Mouse (Mus musculus): ENCODE results near the gene Myrf. TPM values are rescaled to one million over a fixed set of nuclear protein-coding genes. Genes with fewer than 3 reads are reported as not detected.

The Myrf gene
- polyA plus RNA-seq, 1 experiment: 65.5 TPM

DNA sequence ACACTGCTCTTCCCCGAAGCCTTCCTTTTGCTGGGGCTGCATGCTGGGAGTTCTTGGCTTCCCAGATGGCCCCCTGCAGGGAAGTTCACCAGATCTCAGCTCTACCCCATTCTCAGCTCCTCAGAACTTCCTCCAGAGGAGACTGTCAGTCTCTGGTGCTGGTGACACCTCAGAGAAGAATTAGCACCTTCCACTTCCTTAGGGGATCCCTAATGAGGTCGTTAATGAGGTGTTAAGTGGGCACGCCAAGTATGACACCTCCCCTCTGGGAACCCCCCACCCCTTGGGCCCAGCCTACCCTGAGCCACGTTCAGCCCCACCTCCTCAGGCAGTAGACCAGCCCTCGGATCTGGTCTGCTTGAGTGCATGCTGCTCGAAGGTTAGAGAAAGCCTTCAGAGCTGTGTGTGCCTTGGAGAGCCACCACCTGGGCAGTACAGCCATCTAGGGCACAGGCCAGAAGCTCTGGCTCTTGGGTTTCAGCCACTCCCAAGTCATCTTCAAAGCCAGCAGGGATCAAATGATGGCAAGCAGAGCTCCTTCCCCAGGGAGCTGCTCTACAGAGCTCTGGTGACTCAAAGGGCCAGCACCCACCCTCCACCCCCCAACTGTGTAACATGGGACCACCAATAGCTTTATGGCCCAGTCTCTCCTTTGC is 38.2 kb upstream of the Myrf start:
- TF ChIP-seq POLR2A (IDR thresholded peaks at IDR 0.05; ENCODE audit: low read depth, low read length) (no peak; the same call in 1 of the 2 replicates), CTCF (IDR thresholded peaks at IDR 0.05; ENCODE audit: extremely low read depth, insufficient read length, insufficient replicate concordance, low read depth, low read length) (no peak)
- WGBS: 24% methylated on average over 6 of the region's 6 CpGs
- H3K27ac ChIP-seq (ENCODE audit: insufficient read depth, low read depth, low read length): peak overlapping the region; percentile 94
- no peaks in the 10 kb centered on the region for H3K36me3 ChIP-seq (ENCODE audit: control insufficient read depth, insufficient read depth, low read length)
- H3K4me1 ChIP-seq (ENCODE audit: control insufficient read depth, insufficient read depth, insufficient read length, low read length): peaks cover 39% of the 10 kb centered on the region
- H3K4me3 ChIP-seq (ENCODE audit: low read depth, low read length): no peak overlapping the region
- no peaks in the 10 kb centered on the region for H3K27me3 ChIP-seq (ENCODE audit: control insufficient read depth, insufficient read depth, low read length)

DNA sequence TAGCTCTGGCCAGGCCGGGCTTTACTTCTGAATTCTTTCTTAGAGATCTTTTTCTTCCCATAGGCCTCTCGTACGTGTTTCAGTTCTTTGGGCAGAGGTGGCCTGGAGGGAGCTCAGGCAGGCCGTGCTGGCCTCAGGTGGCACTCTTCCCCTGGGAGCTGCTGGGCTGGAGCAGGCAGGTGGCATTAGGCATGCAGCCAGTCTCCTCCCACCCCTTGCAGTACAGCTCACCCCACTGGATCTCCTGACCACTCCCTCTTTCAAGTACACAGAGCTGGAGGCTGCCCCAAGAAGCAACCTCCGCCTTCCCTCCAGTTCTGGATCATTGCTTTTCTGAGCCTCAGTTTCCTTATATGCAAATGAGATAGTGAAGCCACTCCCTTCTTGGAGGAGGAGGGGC is 37.2 kb upstream of the Myrf start:
- H3K4me3 ChIP-seq (ENCODE audit: low read depth, low read length): peak overlapping the region; percentile 44
- 15% methylated on average over 5 of the region's 5 CpGs for WGBS
- TF ChIP-seq POLR2A (IDR thresholded peaks at IDR 0.05; ENCODE audit: low read depth, low read length) (peak; percentile 49; the same call in 1 of the 2 replicates), CTCF (IDR thresholded peaks at IDR 0.05; ENCODE audit: extremely low read depth, insufficient read length, insufficient replicate concordance, low read depth, low read length) (no peak)
- H3K36me3 ChIP-seq (ENCODE audit: control insufficient read depth, insufficient read depth, low read length): no peaks in the 10 kb centered on the region
- H3K4me1 ChIP-seq (ENCODE audit: control insufficient read depth, insufficient read depth, insufficient read length, low read length): peaks cover 42% of the 10 kb centered on the region
- no peaks in the 10 kb centered on the region for H3K27me3 ChIP-seq (ENCODE audit: control insufficient read depth, insufficient read depth, low read length)
- H3K27ac ChIP-seq (ENCODE audit: insufficient read depth, low read depth, low read length): peak overlapping the region; percentile 94

DNA sequence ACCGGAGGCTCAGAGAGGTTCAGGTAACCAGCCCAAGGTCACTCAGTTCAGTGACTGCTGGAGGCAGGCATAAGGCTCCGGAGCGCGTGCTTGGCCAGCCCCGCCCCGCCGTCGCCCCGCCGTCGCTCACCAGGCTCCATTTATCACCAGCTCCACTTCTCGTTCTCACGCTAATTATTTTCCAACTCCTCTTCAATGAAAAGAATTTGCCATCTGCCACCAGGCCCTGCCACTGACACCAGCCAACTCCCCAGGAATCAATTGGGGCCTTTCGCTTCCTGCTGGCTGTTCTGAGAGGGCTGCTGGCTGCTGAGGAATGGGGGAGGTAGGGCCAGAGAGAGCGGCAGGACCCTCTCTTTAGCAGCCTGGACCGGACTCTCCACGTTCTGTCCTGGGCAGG is 36.8 kb upstream of the Myrf start:
- no peak for TF ChIP-seq POLR2A (IDR thresholded peaks at IDR 0.05; ENCODE audit: low read depth, low read length)
- TF ChIP-seq CTCF (IDR thresholded peaks at IDR 0.05; ENCODE audit: extremely low read depth, insufficient read length, insufficient replicate concordance, low read depth, low read length): no peak
- no peaks in the 10 kb centered on the region for H3K36me3 ChIP-seq (ENCODE audit: control insufficient read depth, insufficient read depth, low read length)
- H3K27me3 ChIP-seq (ENCODE audit: control insufficient read depth, insufficient read depth, low read length): no peaks in the 10 kb centered on the region
- peak overlapping the region; percentile 91 for H3K27ac ChIP-seq (ENCODE audit: insufficient read depth, low read depth, low read length)
- peak overlapping the region; percentile 44 for H3K4me3 ChIP-seq (ENCODE audit: low read depth, low read length)
- 11% methylated on average over 17 of the region's 17 CpGs for WGBS
- peaks cover 45% of the 10 kb centered on the region for H3K4me1 ChIP-seq (ENCODE audit: control insufficient read depth, insufficient read depth, insufficient read length, low read length)

DNA sequence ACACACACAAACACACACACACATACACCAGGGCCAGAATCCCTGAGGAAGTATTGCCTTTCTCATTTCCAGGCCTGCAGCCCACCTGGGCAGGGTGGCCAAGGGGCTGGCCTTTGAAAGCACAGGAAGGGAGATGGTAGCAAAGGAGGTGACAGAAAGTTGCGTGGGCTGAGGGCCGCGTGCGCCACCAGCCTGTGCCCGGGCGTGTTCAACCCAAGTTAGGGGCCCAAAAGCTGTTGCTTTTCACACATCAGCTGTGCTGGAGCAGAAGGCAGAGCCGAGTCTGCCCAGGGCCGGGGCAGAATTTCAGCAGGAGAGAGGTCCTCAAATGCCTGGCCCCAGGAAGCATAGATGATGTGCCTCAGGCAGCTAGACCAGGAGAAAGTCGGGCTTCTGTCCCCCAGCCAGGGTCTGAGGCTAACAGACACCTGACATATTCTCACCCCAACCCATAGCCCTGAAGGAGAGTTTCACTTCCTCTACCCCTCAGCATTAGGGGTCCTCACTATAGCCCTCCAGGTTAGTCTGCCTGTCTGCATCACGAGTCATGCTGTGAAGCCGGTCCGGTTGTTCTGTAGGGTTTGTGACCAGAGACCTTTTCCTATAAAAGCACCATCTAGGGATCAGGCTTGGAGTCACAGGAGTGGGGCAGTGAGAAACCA is 36.1 kb upstream of the Myrf start:
- H3K27me3 ChIP-seq (ENCODE audit: control insufficient read depth, insufficient read depth, low read length): no peaks in the 10 kb centered on the region
- TF ChIP-seq POLR2A (IDR thresholded peaks at IDR 0.05; ENCODE audit: low read depth, low read length): no peak
- no peak for TF ChIP-seq CTCF (IDR thresholded peaks at IDR 0.05; ENCODE audit: extremely low read depth, insufficient read length, insufficient replicate concordance, low read depth, low read length)
- peaks cover 45% of the 10 kb centered on the region for H3K4me1 ChIP-seq (ENCODE audit: control insufficient read depth, insufficient read depth, insufficient read length, low read length)
- H3K27ac ChIP-seq (ENCODE audit: insufficient read depth, low read depth, low read length): peak overlapping the region; percentile 91
- 59% methylated on average over 12 of the region's 12 CpGs for WGBS
- H3K4me3 ChIP-seq (ENCODE audit: low read depth, low read length): no peak overlapping the region
- no peaks in the 10 kb centered on the region for H3K36me3 ChIP-seq (ENCODE audit: control insufficient read depth, insufficient read depth, low read length)

DNA sequence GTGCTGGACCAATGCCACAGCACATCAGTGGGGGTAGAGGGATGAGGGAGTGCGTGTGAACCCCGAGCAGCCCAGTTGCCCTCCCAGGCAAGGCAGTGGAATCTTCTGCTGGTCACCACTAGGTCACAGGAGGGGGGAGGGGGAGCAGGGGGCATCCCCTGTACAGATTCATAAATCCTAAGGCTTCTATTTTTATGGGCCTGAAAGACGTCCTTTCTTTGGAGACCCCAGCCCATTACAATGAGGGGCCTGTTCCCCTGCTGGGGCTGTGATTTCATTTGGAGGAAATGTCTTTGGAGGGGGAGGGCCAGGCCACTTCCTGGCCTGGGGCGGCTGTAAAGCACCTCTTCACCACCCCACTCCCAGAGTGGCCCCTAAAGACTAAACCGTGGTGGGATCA is 33.5 kb upstream of the Myrf start:
- TF ChIP-seq CTCF (IDR thresholded peaks at IDR 0.05; ENCODE audit: extremely low read depth, insufficient read length, insufficient replicate concordance, low read depth, low read length) (no peak), POLR2A (IDR thresholded peaks at IDR 0.05; ENCODE audit: low read depth, low read length) (no peak)
- WGBS: 54% methylated on average over 5 of the region's 5 CpGs
- H3K36me3 ChIP-seq (ENCODE audit: control insufficient read depth, insufficient read depth, low read length): no peaks in the 10 kb centered on the region
- no peak overlapping the region for H3K4me3 ChIP-seq (ENCODE audit: low read depth, low read length)
- H3K27me3 ChIP-seq (ENCODE audit: control insufficient read depth, insufficient read depth, low read length): no peaks in the 10 kb centered on the region
- H3K4me1 ChIP-seq (ENCODE audit: control insufficient read depth, insufficient read depth, insufficient read length, low read length): peaks cover 51% of the 10 kb centered on the region
- H3K27ac ChIP-seq (ENCODE audit: insufficient read depth, low read depth, low read length): no peak overlapping the region

DNA sequence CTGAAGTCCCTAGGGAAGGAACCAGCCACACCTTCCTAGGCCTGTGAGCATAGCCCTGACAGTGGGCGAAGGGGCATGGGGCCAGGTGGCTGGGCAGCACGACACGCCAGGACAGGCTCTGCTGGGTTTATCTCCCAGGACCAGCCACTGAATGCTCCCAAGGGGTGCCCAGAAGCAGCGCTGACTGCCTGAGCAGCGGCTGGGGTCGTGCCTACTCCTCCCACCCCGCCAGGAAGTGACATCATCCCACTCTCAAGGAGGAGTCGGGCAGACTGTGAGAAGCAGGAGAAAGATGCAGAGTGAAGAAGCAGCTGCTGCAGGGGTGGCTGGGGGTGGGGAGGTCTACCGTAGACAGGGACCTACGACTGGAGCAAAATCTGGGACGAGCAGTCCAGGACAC is 32.2 kb upstream of the Myrf start:
- Histone ChIP-seq H3K27ac (ENCODE audit: insufficient read depth, low read depth, low read length) (no peak overlapping the region; the same call in 1 of the 2 replicates), H3K4me1 (ENCODE audit: control insufficient read depth, insufficient read depth, insufficient read length, low read length) (peaks cover 39% of the 10 kb centered on the region), H3K36me3 (ENCODE audit: control insufficient read depth, insufficient read depth, low read length) (no peaks in the 10 kb centered on the region), H3K4me3 (ENCODE audit: low read depth, low read length) (no peak overlapping the region), H3K27me3 (ENCODE audit: control insufficient read depth, insufficient read depth, low read length) (no peaks in the 10 kb centered on the region)
- WGBS: 61% methylated on average over 11 of the region's 11 CpGs
- TF ChIP-seq POLR2A (IDR thresholded peaks at IDR 0.05; ENCODE audit: low read depth, low read length) (no peak), CTCF (IDR thresholded peaks at IDR 0.05; ENCODE audit: extremely low read depth, insufficient read length, insufficient replicate concordance, low read depth, low read length) (no peak)

DNA sequence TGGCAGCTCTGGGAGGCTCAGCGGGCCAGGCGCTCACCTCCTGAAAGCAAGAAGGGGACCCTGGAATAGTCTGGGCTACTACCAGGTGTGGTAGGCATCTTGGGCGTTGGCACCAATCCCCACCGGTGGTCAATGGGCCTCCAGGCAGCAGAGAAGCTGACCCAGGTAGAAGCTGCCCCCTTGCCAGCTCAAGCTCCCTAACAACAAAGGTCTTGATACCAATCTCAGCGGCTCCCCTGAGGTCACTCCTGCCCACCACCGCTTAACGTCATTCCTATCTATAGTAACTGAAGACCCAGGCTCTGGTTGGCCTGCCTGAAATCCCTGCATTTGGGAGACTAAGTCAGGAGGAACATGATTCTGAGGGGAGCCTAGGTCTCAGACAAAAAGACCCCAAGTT is 31.0 kb upstream of the Myrf start:
- Histone ChIP-seq H3K27ac (ENCODE audit: insufficient read depth, low read depth, low read length) (no peak overlapping the region), H3K36me3 (ENCODE audit: control insufficient read depth, insufficient read depth, low read length) (no peaks in the 10 kb centered on the region), H3K4me1 (ENCODE audit: control insufficient read depth, insufficient read depth, insufficient read length, low read length) (peaks cover 43% of the 10 kb centered on the region), H3K27me3 (ENCODE audit: control insufficient read depth, insufficient read depth, low read length) (no peaks in the 10 kb centered on the region), H3K4me3 (ENCODE audit: low read depth, low read length) (no peak overlapping the region)
- WGBS: 91% methylated on average over 7 of the region's 7 CpGs
- TF ChIP-seq CTCF (IDR thresholded peaks at IDR 0.05; ENCODE audit: extremely low read depth, insufficient read length, insufficient replicate concordance, low read depth, low read length): no peak
- TF ChIP-seq POLR2A (IDR thresholded peaks at IDR 0.05; ENCODE audit: low read depth, low read length): no peak

All from small intestine, adult 2 months (tissue).